Mouse (Mus musculus) small intestine, adult 2 months (tissue): ENCODE data around the gene Fbxw7.

ENCODE experiments used
- CTCF ChIP-seq: fragments of 200-500 bp; IDR thresholded peaks from 2 replicates; pipeline ENCODE4 v1.5.1; 2012; ENCODE audit warnings: low read depth, mild to moderate bottlenecking, control low read depth, inconsistent platforms, low read length, moderate library complexity, mixed read lengths; ENCODE audit not compliant: insufficient replicate concordance, insufficient read length; ENCODE audit errors: extremely low read depth
- POLR2A ChIP-seq: fragments of 200-500 bp; IDR thresholded peaks from 2 replicates; pipeline ENCODE4 v1.6.1; 2012; ENCODE audit warnings: low read depth, mild to moderate bottlenecking, control low read depth, inconsistent platforms, low read length, moderate library complexity

- no peak for TF ChIP-seq POLR2A
- TF ChIP-seq CTCF, result no peak
Observed at GRCm38 (mm10) chr3:84841271-84841670, 26.2 kb downstream of the Fbxw7 start.
